Mouse (Mus musculus): ENCODE measurements at regions not wholly inside any gene's neighbourhood (a gene's known extent, or its start where the extent isn't known, plus 50 kb on each side); places are given as distances from the start of the nearest gene placed in this dataset.
"Not testable (repeated sequence)": the region's sequence is repeated elsewhere in the genome, so short reads cannot be mapped to it uniquely, and the experiment has no call there.

DNA sequence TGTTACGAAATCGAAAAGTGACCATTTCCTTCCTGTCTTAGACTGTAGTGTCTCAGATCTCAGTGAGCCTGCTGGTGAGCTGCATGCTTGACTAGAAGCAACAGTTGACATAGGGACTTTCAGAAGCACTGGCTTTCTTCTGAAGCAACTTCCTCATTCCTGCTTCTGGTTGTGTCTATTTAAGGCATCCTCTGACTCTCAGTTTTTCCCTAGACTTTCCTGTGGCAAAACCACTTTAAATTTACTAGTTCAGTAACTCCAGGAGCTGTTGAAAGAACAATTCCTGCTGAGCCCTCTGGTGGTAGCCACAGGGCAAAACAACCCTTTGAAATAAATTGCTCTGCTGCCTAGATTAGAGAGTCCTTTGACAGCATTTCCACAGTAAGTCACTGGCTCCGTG lies 1811.9 kb upstream of the G6pd2 start:
- Histone ChIP-seq H3K4me1 (ENCODE audit: control insufficient read depth, insufficient read depth, low read length) (no peaks in the 10 kb centered on the region), H3K4me2 (no peak overlapping the region), H3K27ac (ENCODE audit: low read depth, low read length) (no peak overlapping the region), H3K4me3 (ENCODE audit: low read depth, low read length) (no peak overlapping the region), H3K9me3 (replicated peaks; ENCODE audit: control insufficient read depth, low read length) (no peaks in the 10 kb centered on the region), H3K9ac (ENCODE audit: low read depth, low read length) (no peak overlapping the region), H3K27me3 (ENCODE audit: control insufficient read depth, insufficient read depth, low read length) (no peaks in the 10 kb centered on the region), H3K36me3 (ENCODE audit: control insufficient read depth, insufficient read depth, low read length) (no peaks in the 10 kb centered on the region)
- ATAC-seq (replicated peaks; ENCODE audit: insufficient number of reproducible peaks, low FRiP score, low TSS enrichment), result no peak
- 42% methylated on average over 3 of the region's 3 CpGs for WGBS (ENCODE audit: insufficient replicate concordance)

DNA sequence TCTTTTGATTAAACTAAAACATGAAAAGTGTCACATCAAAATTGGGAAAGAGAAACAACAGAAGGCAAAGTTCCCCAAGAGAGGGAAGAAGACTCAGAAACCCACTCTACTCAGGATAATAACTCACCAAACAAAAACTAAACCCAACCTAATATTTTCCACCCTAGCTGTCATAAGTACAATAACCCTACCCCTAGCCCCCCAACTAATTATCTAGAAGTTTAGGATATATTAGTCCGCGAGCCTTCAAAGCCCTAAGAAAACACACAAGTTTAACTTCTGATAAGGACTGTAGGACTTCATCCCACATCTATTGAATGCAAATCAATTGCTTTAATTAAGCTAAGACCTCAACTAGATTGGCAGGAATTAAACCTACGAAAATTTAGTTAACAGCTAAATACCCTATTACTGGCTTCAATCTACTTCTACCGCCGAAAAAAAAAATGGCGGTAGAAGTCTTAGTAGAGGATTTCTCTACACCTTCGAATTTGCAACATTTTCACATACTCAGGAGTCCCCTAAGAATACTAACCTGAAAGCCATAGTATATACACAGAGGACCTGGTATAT lies 1765.9 kb upstream of the G6pd2 start:
- not testable (repeated sequence) for H3K4me2 ChIP-seq; H3K27ac ChIP-seq (ENCODE audit: low read depth, low read length); H3K9me3 ChIP-seq (replicated peaks; ENCODE audit: control insufficient read depth, low read length); H3K36me3 ChIP-seq (ENCODE audit: control insufficient read depth, insufficient read depth, low read length); H3K27me3 ChIP-seq (ENCODE audit: control insufficient read depth, insufficient read depth, low read length); H3K9ac ChIP-seq (ENCODE audit: low read depth, low read length); H3K4me1 ChIP-seq (ENCODE audit: control insufficient read depth, insufficient read depth, low read length); H3K4me3 ChIP-seq (ENCODE audit: low read depth, low read length)
- WGBS (ENCODE audit: insufficient replicate concordance), result 89% methylated on average over 6 of the region's 7 CpGs
- peak; percentile 100 for ATAC-seq (replicated peaks; ENCODE audit: insufficient number of reproducible peaks, low FRiP score, low TSS enrichment)

- Histone ChIP-seq H3K9ac (ENCODE audit: low read depth, low read length) (no peak overlapping the region), H3K27ac (ENCODE audit: low read depth, low read length) (no peak overlapping the region), H3K36me3 (ENCODE audit: control insufficient read depth, insufficient read depth, low read length) (no peaks in the 10 kb centered on the region), H3K4me1 (ENCODE audit: control insufficient read depth, insufficient read depth, low read length) (no peaks in the 10 kb centered on the region), H3K4me3 (ENCODE audit: low read depth, low read length) (no peak overlapping the region), H3K9me3 (replicated peaks; ENCODE audit: control insufficient read depth, low read length) (no peaks in the 10 kb centered on the region), H3K27me3 (ENCODE audit: control insufficient read depth, insufficient read depth, low read length) (no peaks in the 10 kb centered on the region), H3K4me2 (no peak overlapping the region)
- ATAC-seq (replicated peaks; ENCODE audit: insufficient number of reproducible peaks, low FRiP score, low TSS enrichment), result no peak
- 83% methylated on average over 3 of the region's 3 CpGs for WGBS (ENCODE audit: insufficient replicate concordance)
Observed at GRCm38 (mm10) chr5:60049053-60049452, 1759.6 kb upstream of the G6pd2 start.

DNA sequence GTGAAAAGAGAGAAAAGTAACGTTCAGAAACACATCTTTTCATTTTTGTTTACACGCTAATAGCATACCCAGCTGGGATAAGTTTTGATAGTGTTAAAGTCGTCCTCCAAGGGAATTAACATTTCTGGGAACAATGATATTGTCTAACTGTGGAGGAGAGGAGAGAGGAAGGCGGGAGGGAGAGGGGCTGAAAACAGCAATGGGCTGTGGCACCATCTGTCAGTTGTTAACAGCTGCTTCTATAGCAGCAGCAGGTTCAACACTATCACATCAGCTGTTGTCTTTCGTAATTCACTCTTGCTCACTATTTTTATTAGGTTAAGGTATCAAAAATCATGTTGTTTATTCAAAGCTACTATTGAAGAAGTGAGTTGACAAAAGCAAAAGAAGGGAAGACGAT lies 1747.4 kb upstream of the G6pd2 start:
- WGBS (ENCODE audit: insufficient replicate concordance), result 61% methylated on average over 6 of the region's 6 CpGs
- no peak for ATAC-seq (replicated peaks; ENCODE audit: insufficient number of reproducible peaks, low FRiP score, low TSS enrichment)

More for the DNA sequence above, 1747.4 kb upstream of the G6pd2 start:
- H3K9me3 ChIP-seq (replicated peaks; ENCODE audit: control insufficient read depth, low read length), result no peaks in the 10 kb centered on the region
- no peak overlapping the region for H3K4me3 ChIP-seq (ENCODE audit: low read depth, low read length)
- no peak overlapping the region for H3K27ac ChIP-seq (ENCODE audit: low read depth, low read length)
- no peak overlapping the region for H3K4me2 ChIP-seq
- no peaks in the 10 kb centered on the region for H3K27me3 ChIP-seq (ENCODE audit: control insufficient read depth, insufficient read depth, low read length)
- no peaks in the 10 kb centered on the region for H3K36me3 ChIP-seq (ENCODE audit: control insufficient read depth, insufficient read depth, low read length)
- H3K9ac ChIP-seq (ENCODE audit: low read depth, low read length), result no peak overlapping the region
- no peaks in the 10 kb centered on the region for H3K4me1 ChIP-seq (ENCODE audit: control insufficient read depth, insufficient read depth, low read length)

Measured in heart, embryonic 11.5 days (tissue).